Mouse (Mus musculus): ENCODE measurements around the gene Rom1.

- TF ChIP-seq CTCF (IDR thresholded peaks at IDR 0.05) (no peak), EP300 (IDR thresholded peaks at IDR 0.05) (no peak)
Observed at GRCm38 (mm10) chr19:8908531-8908930, 20.6 kb downstream of the Rom1 start.
